Mouse (Mus musculus): ENCODE results near the gene Trappc6a.

GRCm38 (mm10) chr7:19558965-19559364 lies 50.8 kb downstream of the Trappc6a start:
- TF ChIP-seq CTCF (IDR thresholded peaks at IDR 0.05; ENCODE audit: extremely low read depth, insufficient read length, insufficient replicate concordance, low read depth, low read length) (peak; percentile 49; the same call in 1 of the 2 replicates), POLR2A (IDR thresholded peaks at IDR 0.05; ENCODE audit: low read depth, low read length) (no peak)

Data from small intestine, adult 2 months (tissue).